Mouse (Mus musculus) heart, postnatal 4 days (tissue): Measurements from ENCODE around the gene Lipa. TPM values are rescaled to one million over a fixed set of nuclear protein-coding genes. Genes with fewer than 3 reads are reported as not detected.

ENCODE experiments used
- DNase-seq: peaks from one replicate; pipeline ENCODE4 v3.0.0; 2021
- total RNA-seq, 2 experiments: library from RNA; stranded (reverse); gene quantifications; 2 replicates each; pipeline ENCODE4 v1.2.3; 2021

The Lipa gene
- total RNA-seq, 2 experiments from 2014 or later, result 20.7 to 21.2 TPM

- DNase-seq, result no peak
Observed at GRCm38 (mm10) chr19:34521978-34522377, 5.3 kb downstream of the Lipa start.

- DNase-seq, result no peak
Observed at GRCm38 (mm10) chr19:34521361-34521760, 5.9 kb downstream of the Lipa start.

GRCm38 (mm10) chr19:34520051-34520450 is 7.2 kb downstream of the Lipa start:
- no peak for DNase-seq

- DNase-seq, result no peak
Observed at GRCm38 (mm10) chr19:34519646-34520045, 7.6 kb downstream of the Lipa start.

GRCm38 (mm10) chr19:34518786-34519185 is 8.5 kb downstream of the Lipa start:
- DNase-seq, result no peak

- no peak for DNase-seq
Observed at GRCm38 (mm10) chr19:34517812-34518594, 9.3 kb downstream of the Lipa start.

- no peak for DNase-seq
Observed at GRCm38 (mm10) chr19:34517197-34517596, 10.1 kb downstream of the Lipa start.

GRCm38 (mm10) chr19:34516346-34516745 is 10.9 kb downstream of the Lipa start:
- DNase-seq, result no peak

GRCm38 (mm10) chr19:34515681-34516080 is 11.6 kb downstream of the Lipa start:
- DNase-seq, result no peak

- no peak for DNase-seq
Observed at GRCm38 (mm10) chr19:34511528-34511927, 15.7 kb downstream of the Lipa start.

GRCm38 (mm10) chr19:34510717-34511116 is 16.6 kb downstream of the Lipa start:
- DNase-seq, result no peak

- no peak for DNase-seq
Observed at GRCm38 (mm10) chr19:34505161-34505721, 22.0 kb downstream of the Lipa start.

GRCm38 (mm10) chr19:34500763-34501162 is 26.5 kb downstream of the Lipa start:
- peak; percentile 81 for DNase-seq

GRCm38 (mm10) chr19:34496353-34496752 is 30.9 kb downstream of the Lipa start:
- DNase-seq, result no peak

GRCm38 (mm10) chr19:34493859-34494258 is 33.4 kb downstream of the Lipa start:
- DNase-seq, result no peak

- peak; percentile 52 for DNase-seq
Observed at GRCm38 (mm10) chr19:34483547-34483946, 43.7 kb downstream of the Lipa start.

- peak; percentile 62 for DNase-seq
Observed at GRCm38 (mm10) chr19:34474991-34475971, 52.0 kb downstream of the Lipa start, which contains the start of gene Ch25h. Gene Ch25h, minus strand, starts transcription at chr19:34475164.

GRCm38 (mm10) chr19:34474228-34474990 is 52.9 kb downstream of the Lipa start:
- peak; percentile 15 for DNase-seq

GRCm38 (mm10) chr19:34471703-34472102 is 55.6 kb downstream of the Lipa start:
- no peak for DNase-seq

GRCm38 (mm10) chr19:34468794-34469193 is 58.5 kb downstream of the Lipa start:
- no peak for DNase-seq

- no peak for DNase-seq
Observed at GRCm38 (mm10) chr19:34468216-34468615, 59.1 kb downstream of the Lipa start.

GRCm38 (mm10) chr19:34464453-34464852 is 62.8 kb downstream of the Lipa start:
- DNase-seq, result no peak
